Mouse (Mus musculus) thymus, postnatal 10 days (tissue): ENCODE measurements around the gene Carf.
"Not testable (repeated sequence)": the region's sequence is repeated elsewhere in the genome, so short reads cannot be mapped to it uniquely, and the experiment has no call there.

Experiments used
- DNase-seq, 2 experiments: peaks; one replicate each; pipeline ENCODE4 v3.0.0; 2021; ENCODE audit warnings: low spot score in 2 of 2

Carf gene

GRCm38 (mm10) chr1:60098024-60098781 lies at the start of gene Carf, which contains the start of gene Wdr12:
Gene Carf (plus strand): TSS chr1:60098247.
Gene Wdr12 (minus strand): TSS chr1:60098645.
- DNase-seq = peak; percentile 95 to 97

- peak in 1 of 2 experiments; percentile 30 for DNase-seq
Observed at GRCm38 (mm10) chr1:60054659-60055058, 43.4 kb upstream of the Carf start.

- no peak for DNase-seq
Observed at GRCm38 (mm10) chr1:60056310-60056709, 41.7 kb upstream of the Carf start.

GRCm38 (mm10) chr1:60070725-60071124 lies 27.3 kb upstream of the Carf start:
- DNase-seq = not testable (repeated sequence)

- peak; percentile 51 to 58 for DNase-seq
Observed at GRCm38 (mm10) chr1:60074935-60075334, 23.1 kb upstream of the Carf start.

GRCm38 (mm10) chr1:60075590-60075989 lies 22.5 kb upstream of the Carf start:
- peak in 1 of 2 experiments; percentile 19 for DNase-seq

GRCm38 (mm10) chr1:60076411-60076810 lies 21.6 kb upstream of the Carf start:
- no peak for DNase-seq

- peak in 1 of 2 experiments; percentile 27 for DNase-seq
Observed at GRCm38 (mm10) chr1:60096572-60097276, 1.3 kb upstream of the Carf start.

GRCm38 (mm10) chr1:60097277-60098023 lies 597 bp upstream of the Carf start:
- DNase-seq = peak; percentile 50 to 57

- no peak for DNase-seq
Observed at GRCm38 (mm10) chr1:60098839-60099238, 792 bp downstream of the Carf start.

GRCm38 (mm10) chr1:60104582-60104981 lies 6.5 kb downstream of the Carf start:
- DNase-seq = peak in 1 of 2 experiments; percentile 16

GRCm38 (mm10) chr1:60117721-60118455 lies 19.8 kb downstream of the Carf start:
- no peak for DNase-seq

GRCm38 (mm10) chr1:60137346-60137745 lies 39.3 kb downstream of the Carf start:
- no peak for DNase-seq

- no peak for DNase-seq
Observed at GRCm38 (mm10) chr1:60152700-60153099, 54.7 kb downstream of the Carf start.

GRCm38 (mm10) chr1:60156651-60157050 lies 58.6 kb downstream of the Carf start:
- no peak for DNase-seq

GRCm38 (mm10) chr1:60158411-60158810 lies 60.4 kb downstream of the Carf start:
- DNase-seq = peak; percentile 30 to 51

GRCm38 (mm10) chr1:60163676-60164075 lies 65.6 kb downstream of the Carf start:
- DNase-seq = no peak

- DNase-seq = no peak
Observed at GRCm38 (mm10) chr1:60169626-60170025, 71.6 kb downstream of the Carf start.

- no peak for DNase-seq
Observed at GRCm38 (mm10) chr1:60170251-60170650, 72.2 kb downstream of the Carf start.

GRCm38 (mm10) chr1:60173119-60173518 lies 75.1 kb downstream of the Carf start:
- DNase-seq = no peak

GRCm38 (mm10) chr1:60177814-60178213 lies 79.8 kb downstream of the Carf start:
- DNase-seq = not testable (repeated sequence)
